Mouse (Mus musculus) thymus, adult 2 months (tissue): Measurements from ENCODE around the gene Ptx4. TPM values are rescaled to one million over a fixed set of nuclear protein-coding genes. Genes with fewer than 3 reads are reported as not detected.

ENCODE experiments used
- DNase-seq: peaks from one replicate; pipeline ENCODE4 v3.0.0; 2021
- H3K27ac ChIP-seq: fragments of 200-500 bp; 2 replicates; pipeline ENCODE4 v1.5.1; 2012; ENCODE audit warnings: low read length, control low read depth; ENCODE audit not compliant: control insufficient read depth, insufficient read depth
- H3K27me3 ChIP-seq: fragments of 200-500 bp; 2 replicates; pipeline ENCODE4 v1.6.1; 2012; ENCODE audit warnings: mild to moderate bottlenecking, low read length, moderate library complexity, mixed read lengths; ENCODE audit not compliant: control insufficient read depth, insufficient read depth
- H3K36me3 ChIP-seq: fragments of 200-500 bp; 2 replicates; pipeline ENCODE4 v1.6.1; 2012; ENCODE audit warnings: mild to moderate bottlenecking, low read length, moderate library complexity; ENCODE audit not compliant: control insufficient read depth, insufficient read depth
- H3K4me1 ChIP-seq: fragments of 200-500 bp; replicated peaks from 2 replicates; pipeline ENCODE4 v1.6.1; 2012; ENCODE audit warnings: low read length; ENCODE audit not compliant: control insufficient read depth, insufficient read depth
- H3K4me3 ChIP-seq: fragments of 200-500 bp; 2 replicates; pipeline ENCODE4 v1.5.1; 2012; ENCODE audit warnings: mild to moderate bottlenecking, low read length, control low read depth, moderate library complexity; ENCODE audit not compliant: control insufficient read depth, insufficient read depth
- CTCF ChIP-seq: fragments of 200-500 bp; IDR thresholded peaks from 2 replicates; pipeline ENCODE4 v1.5.1; 2012; ENCODE audit warnings: mild to moderate bottlenecking, control low read depth, low read length, moderate library complexity, borderline replicate concordance; ENCODE audit not compliant: control insufficient read depth, poor library complexity, insufficient read depth; ENCODE audit errors: extremely low read depth
- POLR2A ChIP-seq: fragments of 200-500 bp; IDR thresholded peaks from 2 replicates; pipeline ENCODE4 v1.6.1; 2012; ENCODE audit warnings: mild to moderate bottlenecking, low read length, control low read depth, moderate library complexity; ENCODE audit not compliant: control insufficient read depth, poor library complexity, insufficient read depth; ENCODE audit errors: extremely low read depth
- WGBS: fragments of 180-500 bp; shearing (Covaris S2); methylation state at CpG from one replicate; pipeline ENCODE4 v1.1.7; 2018; 5-methylcytosine and 5-hydroxymethylcytosine counted together
- polyA plus RNA-seq: library from polyadenylated mRNA; depleted of rRNA; stranded (reverse); fragments of >200 nt; gene quantifications from 2 replicates; pipeline ENCODE4 v1.2.3, GENCODE M21; 2012

Ptx4 gene
- polyA plus RNA-seq, 1 experiment: not detected

- Histone ChIP-seq H3K27me3 (no peaks in the 10 kb centered on the region), H3K27ac (no peak overlapping the region), H3K36me3 (no peaks in the 10 kb centered on the region), H3K4me1 (no peaks in the 10 kb centered on the region), H3K4me3 (no peak overlapping the region)
- 62% methylated on average over 8 of the region's 8 CpGs for WGBS
- no peak for DNase-seq
- no peak for TF ChIP-seq CTCF
- TF ChIP-seq POLR2A: no peak
These were observed 6.5 kb downstream of the Ptx4 start for GRCm38 (mm10) chr17:25127079-25127478.

- no peak for DNase-seq
- no peaks in the 10 kb centered on the region for H3K36me3 ChIP-seq
- WGBS: 82% methylated on average over 9 of the region's 9 CpGs
- H3K4me3 ChIP-seq: no peak overlapping the region
- no peaks in the 10 kb centered on the region for H3K4me1 ChIP-seq
- H3K27ac ChIP-seq: no peak overlapping the region
- H3K27me3 ChIP-seq: no peaks in the 10 kb centered on the region
- TF ChIP-seq CTCF (no peak), POLR2A (no peak)
These were observed 7.1 kb downstream of the Ptx4 start for GRCm38 (mm10) chr17:25127681-25128080.

- no peak for DNase-seq
- TF ChIP-seq CTCF: no peak
- no peak for TF ChIP-seq POLR2A
- H3K4me3 ChIP-seq: no peak overlapping the region
- no peaks in the 10 kb centered on the region for H3K36me3 ChIP-seq
- H3K27me3 ChIP-seq: no peaks in the 10 kb centered on the region
- 94% methylated on average over 1 of the region's 1 CpGs for WGBS
- H3K27ac ChIP-seq: no peak overlapping the region
- peaks cover 5% of the 10 kb centered on the region for H3K4me1 ChIP-seq
These were observed 9.5 kb downstream of the Ptx4 start for GRCm38 (mm10) chr17:25130060-25130459.

GRCm38 (mm10) chr17:25133275-25133698 lies 12.7 kb downstream of the Ptx4 start, which contains the start of gene Clcn7:
Gene Clcn7, plus strand, starts transcription at chr17:25133391.
- under 1% methylated on average over 40 of the region's 40 CpGs for WGBS
- peaks cover 5% of the 10 kb centered on the region for H3K4me1 ChIP-seq
- H3K27me3 ChIP-seq: no peaks in the 10 kb centered on the region
- H3K27ac ChIP-seq: no peak within 1 kb of the TSS
- TF ChIP-seq POLR2A (peak; percentile 56; the same call in 1 of the 2 replicates), CTCF (no peak)
- DNase-seq: peak; percentile 91
- no peaks in the 10 kb centered on the region for H3K36me3 ChIP-seq
- H3K4me3 ChIP-seq: peak within 1 kb of the TSS; percentile 84

- WGBS: 95% methylated on average over 6 of the region's 6 CpGs
- no peaks in the 10 kb centered on the region for H3K27me3 ChIP-seq
- no peaks in the 10 kb centered on the region for H3K36me3 ChIP-seq
- H3K4me1 ChIP-seq: peaks cover 5% of the 10 kb centered on the region
- DNase-seq: no peak
- TF ChIP-seq POLR2A: no peak
- TF ChIP-seq CTCF: no peak
- no peak overlapping the region for H3K27ac ChIP-seq
- no peak overlapping the region for H3K4me3 ChIP-seq
These were observed 15.1 kb downstream of the Ptx4 start for GRCm38 (mm10) chr17:25135622-25136021.

GRCm38 (mm10) chr17:25138803-25139202 lies 18.2 kb downstream of the Ptx4 start:
- no peak overlapping the region for H3K4me3 ChIP-seq
- WGBS: 97% methylated on average over 1 of the region's 1 CpGs
- no peak for TF ChIP-seq CTCF
- no peak for TF ChIP-seq POLR2A
- no peaks in the 10 kb centered on the region for H3K27me3 ChIP-seq
- H3K27ac ChIP-seq: no peak overlapping the region
- DNase-seq: no peak
- H3K36me3 ChIP-seq: no peaks in the 10 kb centered on the region
- peaks cover 4% of the 10 kb centered on the region for H3K4me1 ChIP-seq

GRCm38 (mm10) chr17:25139960-25140359 lies 19.4 kb downstream of the Ptx4 start:
- no peaks in the 10 kb centered on the region for H3K4me1 ChIP-seq
- 77% methylated on average over 4 of the region's 4 CpGs for WGBS
- no peaks in the 10 kb centered on the region for H3K36me3 ChIP-seq
- no peaks in the 10 kb centered on the region for H3K27me3 ChIP-seq
- DNase-seq: no peak
- H3K4me3 ChIP-seq: no peak overlapping the region
- TF ChIP-seq CTCF: no peak
- no peak for TF ChIP-seq POLR2A
- no peak overlapping the region for H3K27ac ChIP-seq
